ENCODE assay signal across 14 mouse cellular contexts in the genomic region with DNA sequence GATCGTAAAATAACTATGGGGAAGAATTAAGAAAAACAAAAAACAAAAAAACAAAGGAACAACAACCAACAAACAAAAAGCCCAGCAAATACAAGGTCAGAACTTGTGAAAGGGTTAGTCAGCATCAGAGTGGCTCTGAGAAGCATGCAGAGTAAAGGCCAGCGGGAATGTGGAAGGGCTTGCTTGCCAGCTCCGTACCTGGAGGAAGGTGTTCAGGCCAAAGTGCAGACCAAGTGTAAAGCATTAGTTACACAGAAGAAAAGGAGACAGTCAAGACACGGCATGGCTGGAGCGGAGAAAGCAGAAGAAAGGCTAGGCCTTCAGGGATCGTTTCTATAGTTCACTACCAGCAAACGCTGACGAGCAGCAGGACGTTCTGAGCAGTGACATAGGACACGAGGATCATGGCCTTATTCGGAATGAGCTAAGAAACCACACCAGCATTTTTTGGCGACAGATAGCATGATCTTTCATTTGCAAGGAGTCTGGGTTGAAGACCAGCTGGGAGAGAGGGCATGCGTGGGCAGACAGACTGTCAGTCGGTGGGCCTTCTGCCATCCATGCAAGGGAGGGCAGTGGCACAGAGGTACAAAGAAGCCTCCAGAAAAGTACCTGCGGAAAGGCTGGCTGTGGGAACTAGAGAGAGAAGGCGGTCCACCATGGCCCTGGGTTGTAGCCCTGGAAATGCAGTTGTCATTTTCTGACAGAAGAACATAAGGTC. TPM values are rescaled to one million over a fixed set of nuclear protein-coding genes. Genes with fewer than 3 reads are reported as not detected.
DNase-seq lines count a peak whose midpoint lies in the region; ATAC-seq lines count a peak whose summit lies in the region.
"Had no signal": no experiment of that assay in that cellular context is flagged by ENCODE, and none has a peak within 500 bp of the region (broad histone marks: within the 10 kb centered on the region; RNA-seq: fewer than 3 reads in every experiment).

No protein-coding gene starts in this region.

- no peaks in the 10 kb centered on the region for H3K9me3 ChIP-seq in kidney, embryonic 14.5 days (ENCODE audit: control insufficient read depth, low read length)
- H3K9me3 ChIP-seq: embryonic facial prominence, embryonic 10.5 days; liver, embryonic 12.5 days; midbrain, embryonic 12.5 days had no signal

- no peak overlapping the region for H3K4me3 ChIP-seq in kidney, embryonic 14.5 days (ENCODE audit: low read length)
- no peak overlapping the region for H3K4me3 ChIP-seq in brown adipose tissue, adult 24 weeks (ENCODE audit: insufficient read depth, low read depth, low read length)
- H3K4me3 ChIP-seq: embryonic facial prominence, embryonic 10.5 days; liver, embryonic 12.5 days; midbrain, embryonic 12.5 days had no signal

- peak; percentile 59 for DNase-seq in kidney, adult 9 months
- peak; percentile 69 for DNase-seq in cerebellum, adult 9-10 months
- peak; percentile 43 for DNase-seq in kidney, postnatal 14 days
- DNase-seq in adrenal gland, adult (ENCODE audit: inconsistent age in 2 of 2, low spot score in 1 of 2): no peak
- DNase-seq: heart, postnatal 4 days; lung, postnatal 10 days had no signal

- 77% methylated on average over 16 of the region's 16 CpGs for WGBS in kidney, embryonic 14.5 days

- H3K27ac ChIP-seq in kidney, embryonic 14.5 days (ENCODE audit: low read depth, low read length): no peak overlapping the region
- H3K27ac ChIP-seq in brown adipose tissue, adult 24 weeks (replicated peaks; ENCODE audit: low read depth, low read length): peak overlapping the region; percentile 40
- H3K27ac ChIP-seq: embryonic facial prominence, embryonic 10.5 days; liver, embryonic 12.5 days; midbrain, embryonic 12.5 days had no signal

- no peak for ATAC-seq in kidney, embryonic 14.5 days (ENCODE audit: low FRiP score, low TSS enrichment)
- ATAC-seq in megakaryocyte, adult 5-6 weeks (ENCODE audit: poor library complexity, severe bottlenecking): no peak
- ATAC-seq: CD4-positive, CD25-positive, alpha-beta regulatory T cell, adult 4 months; inflammation-experienced regulatory T-cells, adult 6 months; liver, embryonic 12.5 days had no signal

- H3K4me1 ChIP-seq in kidney, embryonic 14.5 days (ENCODE audit: control insufficient read depth, insufficient read depth, low read length): no peaks in the 10 kb centered on the region
- H3K4me1 ChIP-seq in brown adipose tissue, adult 24 weeks (ENCODE audit: control insufficient read depth, insufficient read depth, insufficient read length, low read length): peaks cover 19% of the 10 kb centered on the region
- H3K4me1 ChIP-seq: midbrain, embryonic 12.5 days had no signal

- H3K9ac ChIP-seq in kidney, embryonic 14.5 days (ENCODE audit: low read depth, low read length): no peak overlapping the region
- H3K9ac ChIP-seq: liver, embryonic 12.5 days; midbrain, embryonic 12.5 days had no signal

- no peaks in the 10 kb centered on the region for H3K27me3 ChIP-seq in kidney, embryonic 14.5 days (ENCODE audit: control insufficient read depth, insufficient read depth, low read length)
- H3K27me3 ChIP-seq: liver, embryonic 12.5 days; midbrain, embryonic 12.5 days had no signal

- no peaks in the 10 kb centered on the region for H3K36me3 ChIP-seq in kidney, embryonic 14.5 days (ENCODE audit: control insufficient read depth, insufficient read depth, low read length)
- H3K36me3 ChIP-seq: embryonic facial prominence, embryonic 10.5 days; midbrain, embryonic 12.5 days had no signal

- no peak overlapping the region for H3K4me2 ChIP-seq in kidney, embryonic 14.5 days (replicated peaks; ENCODE audit: low read depth, low read length)
- H3K4me2 ChIP-seq: liver, embryonic 12.5 days; midbrain, embryonic 12.5 days had no signal

RNA-seq across cellular contexts. Expression of a gene that starts 26.8 kb away (rescaled TPM):
- polyA plus RNA-seq in kidney, embryonic 14.5 days (2014; fragmentation: Nextera tagmentation; extraction: Ambion mirVana): 15.1 and 22.7 TPM in 2 replicates
- polyA plus RNA-seq in brown adipose tissue, adult 24 weeks (2012; ENCODE audit: insufficient read depth, insufficient read length, missing spikeins): 11.5 and 12.4 TPM in 2 replicates
- total RNA-seq in megakaryocyte, adult 5-6 weeks (2015): 37.2 and 42.4 TPM in 2 replicates
- total RNA-seq in megakaryocyte, adult 5-6 weeks (2017): 43.1 and 50.8 TPM in 2 replicates

Comparison
In these comparisons a context has a peak if more than half of its experiments do, and no peak if none do; other contexts are left out.
1. DNase-seq: peak in kidney, adult 9 months (single experiment), cerebellum, adult 9-10 months (single experiment) and kidney, postnatal 14 days (single experiment); none in adrenal gland, adult (0 of 2).